Mouse (Mus musculus) lung, adult 2 months (tissue): ENCODE measurements around the gene Haus4.

Experiments used
- CTCF ChIP-seq: fragments of 200-500 bp; IDR thresholded peaks from 2 replicates; pipeline ENCODE4 v1.5.1; 2011; ENCODE audit warnings: mild to moderate bottlenecking, low read length, control low read depth; ENCODE audit not compliant: insufficient read depth
- POLR2A ChIP-seq: fragments of 200-500 bp; IDR thresholded peaks from 2 replicates; pipeline ENCODE4 v1.6.1; 2011; ENCODE audit warnings: low read depth, mild to moderate bottlenecking, control low read depth, low read length, borderline replicate concordance; ENCODE audit errors: extremely low read depth

- no peak for TF ChIP-seq POLR2A
- TF ChIP-seq CTCF = no peak
Measured at GRCm38 (mm10) chr14:54493236-54493635, 61.2 kb downstream of the Haus4 start.
